Mouse (Mus musculus): ENCODE data around the gene Arhgap21.

DNA sequence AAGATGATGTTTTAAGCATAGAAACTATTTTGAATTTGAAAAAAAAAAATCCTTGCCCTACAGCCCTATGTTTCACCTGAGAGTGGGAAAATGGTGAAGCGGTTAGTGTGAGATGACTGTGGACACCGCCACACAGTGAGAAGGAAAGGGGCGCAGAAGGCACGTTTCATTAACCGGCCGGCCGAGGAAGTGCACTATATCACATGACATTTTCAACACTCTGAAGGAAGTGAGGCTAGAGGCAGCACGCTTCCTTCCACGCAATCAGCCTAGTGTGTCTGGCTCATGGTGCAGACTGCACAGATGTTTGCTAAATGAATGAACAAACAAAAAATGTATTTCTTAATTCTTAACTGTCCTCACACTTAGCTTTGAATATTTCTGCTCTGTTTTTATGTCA lies 69.4 kb downstream of the Arhgap21 start:
- TF ChIP-seq CTCF (IDR thresholded peaks at IDR 0.05; ENCODE audit: low read depth), result no peak
- no peak for TF ChIP-seq EP300 (IDR thresholded peaks at IDR 0.05; ENCODE audit: low read depth)

Measured in liver, postnatal 0 days (tissue).